Mouse (Mus musculus) embryonic facial prominence, embryonic 13.5 days (tissue): Measurements from ENCODE around the gene Ly6g5c. TPM values are rescaled to one million over a fixed set of nuclear protein-coding genes. Genes with fewer than 3 reads are reported as not detected.

Source experiments
- ATAC-seq: fragments of 200-750 bp; cut with Nextera tagmentation; 2 replicates; pipeline ENCODE4 v1.8.0; 2017; ENCODE audit warnings: low read depth; ENCODE audit not compliant: insufficient number of reproducible peaks, insufficient read depth, low FRiP score, low TSS enrichment
- H3K27ac ChIP-seq: fragments of 300-500 bp; sonication (generic); 2 replicates; pipeline ENCODE4 v1.5.1; 2015; ENCODE audit warnings: moderate library complexity, mild to moderate bottlenecking, inconsistent platforms
- H3K27me3 ChIP-seq: fragments of 300-500 bp; sonication (generic); 2 replicates; pipeline ENCODE4 v1.6.1; 2015; ENCODE audit warnings: mild to moderate bottlenecking, inconsistent platforms
- H3K36me3 ChIP-seq: fragments of 300-500 bp; sonication (generic); 2 replicates; pipeline ENCODE4 v1.6.1; 2015; ENCODE audit warnings: mild to moderate bottlenecking, inconsistent platforms
- H3K4me1 ChIP-seq: fragments of 300-500 bp; sonication (generic); 2 replicates; pipeline ENCODE4 v1.6.1; 2015; ENCODE audit warnings: inconsistent platforms
- H3K4me2 ChIP-seq: fragments of 300-500 bp; sonication (generic); 2 replicates; pipeline ENCODE4 v1.6.1; 2015; ENCODE audit warnings: moderate library complexity, mild to moderate bottlenecking, inconsistent platforms
- H3K4me3 ChIP-seq: fragments of 300-500 bp; sonication (generic); 2 replicates; pipeline ENCODE4 v1.5.1; 2015; ENCODE audit warnings: mild to moderate bottlenecking, inconsistent platforms
- H3K9ac ChIP-seq: fragments of 300-500 bp; sonication (generic); 2 replicates; pipeline ENCODE4 v1.6.1; 2015; ENCODE audit warnings: mild to moderate bottlenecking, inconsistent platforms
- H3K9me3 ChIP-seq: fragments of 300-500 bp; sonication (generic); 2 replicates; pipeline ENCODE4 v1.6.1; 2016; ENCODE audit warnings: inconsistent platforms
- WGBS: fragments of 180-500 bp; shearing (Covaris S2); methylation state at CpG from one replicate; pipeline ENCODE4 v1.1.7; 2015; ENCODE audit warnings: mixed read lengths; 5-methylcytosine and 5-hydroxymethylcytosine counted together
- polyA plus RNA-seq: library from polyadenylated mRNA; unstranded; fragments of >200 nt; fragmentation: Nextera tagmentation; extraction: Ambion mirVana; gene quantifications from 2 replicates; pipeline ENCODE4 v1.2.1, GENCODE M21; 2015

Ly6g5c gene
- polyA plus RNA-seq, 1 experiment from 2014 or later, result not detected

DNA sequence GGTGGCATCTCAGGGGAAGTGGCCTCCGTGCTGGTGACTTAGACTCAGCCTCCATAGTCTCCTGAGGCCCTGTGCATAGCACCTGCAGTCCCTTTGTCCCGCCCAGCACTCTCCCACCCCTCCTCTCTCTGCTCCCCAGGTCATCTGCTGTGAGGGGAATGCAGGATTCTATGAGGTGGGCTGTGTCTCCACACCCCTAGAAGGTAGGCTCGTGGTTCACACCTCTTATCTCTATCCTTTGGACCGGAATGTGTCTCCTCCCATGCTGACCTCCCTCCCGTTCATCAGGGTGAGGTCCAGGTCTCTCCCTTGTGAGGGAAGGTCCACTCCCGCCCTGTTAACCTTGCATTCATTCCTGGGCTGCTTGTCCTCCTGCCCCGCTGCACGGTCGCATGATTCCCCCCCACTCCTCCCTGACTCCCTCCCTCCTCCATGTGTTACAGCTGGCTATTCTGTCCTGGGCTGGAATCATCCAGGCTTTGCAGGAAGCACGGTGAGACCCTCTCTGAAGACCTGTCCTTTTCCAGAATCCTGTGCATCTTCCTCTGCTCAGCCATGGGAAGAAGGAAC is 7.8 kb upstream of the Ly6g5c start:
- H3K9me3 ChIP-seq, result no peaks in the 10 kb centered on the region
- peaks cover 89% of the 10 kb centered on the region for H3K36me3 ChIP-seq
- WGBS, result 80% methylated on average over 10 of the region's 10 CpGs
- no peak overlapping the region for H3K4me2 ChIP-seq
- H3K4me3 ChIP-seq, result no peak overlapping the region
- no peak for ATAC-seq
- no peaks in the 10 kb centered on the region for H3K27me3 ChIP-seq
- no peaks in the 10 kb centered on the region for H3K4me1 ChIP-seq
- no peak overlapping the region for H3K9ac ChIP-seq
- H3K27ac ChIP-seq, result no peak overlapping the region

DNA sequence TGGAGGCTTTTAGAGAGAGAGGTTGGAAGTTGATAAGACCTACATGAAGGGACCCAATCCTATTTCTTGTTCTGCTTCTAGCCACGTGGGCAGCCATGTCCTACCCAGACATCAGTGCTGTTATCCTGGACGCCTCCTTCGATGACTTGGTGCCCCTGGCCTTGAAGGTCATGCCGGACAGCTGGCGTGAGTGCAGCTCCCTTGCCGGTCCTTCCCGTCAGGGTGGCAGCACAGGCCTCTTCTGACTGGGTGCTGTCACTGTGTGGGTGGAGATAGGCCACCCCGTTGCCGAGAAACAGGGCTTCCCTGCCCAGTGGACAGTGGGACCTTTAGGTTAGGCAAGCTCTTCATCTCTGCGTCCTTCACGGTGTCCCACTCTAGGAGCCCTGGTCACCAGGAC is 6.9 kb upstream of the Ly6g5c start:
- Histone ChIP-seq H3K9ac (no peak overlapping the region), H3K9me3 (no peaks in the 10 kb centered on the region), H3K4me2 (no peak overlapping the region), H3K4me3 (no peak overlapping the region), H3K4me1 (peaks cover 6% of the 10 kb centered on the region; the same call in 1 of the 2 replicates), H3K27me3 (no peaks in the 10 kb centered on the region), H3K27ac (no peak overlapping the region), H3K36me3 (peaks cover 80% of the 10 kb centered on the region)
- 90% methylated on average over 11 of the region's 11 CpGs for WGBS
- no peak for ATAC-seq

DNA sequence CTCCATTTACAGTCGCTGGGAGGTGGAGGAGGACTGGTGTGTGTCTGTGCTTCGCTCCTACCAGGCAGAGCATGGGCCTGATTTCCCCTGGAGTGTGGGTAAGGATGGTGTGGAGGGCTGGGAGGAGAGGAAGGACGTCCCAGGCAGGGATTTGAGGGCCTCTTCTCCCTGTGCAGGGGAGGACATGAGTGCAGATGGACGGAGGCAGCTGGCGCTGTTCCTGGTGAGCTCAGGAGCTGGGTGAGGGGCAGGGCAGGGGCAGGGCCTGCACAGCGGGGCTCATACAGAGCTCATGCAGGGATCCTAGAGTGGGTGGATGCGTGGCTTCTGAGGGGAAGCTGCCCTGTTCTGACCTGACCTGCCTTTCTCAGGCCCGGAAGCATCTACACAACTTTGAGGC is 5.8 kb upstream of the Ly6g5c start:
- H3K27ac ChIP-seq, result no peak overlapping the region
- H3K36me3 ChIP-seq, result peaks cover 69% of the 10 kb centered on the region

DNA sequence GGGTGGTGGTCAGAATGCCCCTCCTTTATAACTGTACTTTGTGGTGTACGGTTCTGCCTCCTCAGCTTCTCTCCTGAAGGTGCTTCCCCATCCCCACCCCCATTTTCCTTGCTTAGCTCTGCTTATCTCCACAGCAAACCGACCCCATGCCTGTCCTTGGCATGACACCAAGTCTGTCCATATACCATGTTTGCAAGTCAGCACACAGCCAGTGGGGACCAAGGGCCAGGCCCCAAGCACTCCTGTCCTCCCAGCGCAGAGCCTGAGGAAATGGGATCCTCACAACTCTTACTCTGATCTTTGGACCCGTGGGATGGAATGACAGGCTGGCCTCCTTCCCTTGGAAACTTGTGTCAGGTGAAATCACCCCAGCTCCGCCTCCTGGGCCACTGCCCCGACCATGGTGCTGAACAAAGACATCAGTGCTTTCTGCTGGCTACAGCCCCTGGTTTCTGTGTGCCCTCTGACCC is 4.8 kb upstream of the Ly6g5c start:
- H3K4me3 ChIP-seq, result no peak overlapping the region
- peaks cover 59% of the 10 kb centered on the region for H3K36me3 ChIP-seq
- H3K4me1 ChIP-seq, result peaks cover 8% of the 10 kb centered on the region; the same call in 1 of the 2 replicates
- H3K9me3 ChIP-seq, result no peaks in the 10 kb centered on the region
- no peak overlapping the region for H3K9ac ChIP-seq
- no peak overlapping the region for H3K27ac ChIP-seq
- H3K4me2 ChIP-seq, result no peak overlapping the region
- H3K27me3 ChIP-seq, result no peaks in the 10 kb centered on the region
- ATAC-seq, result no peak
- WGBS, result 71% methylated on average over 6 of the region's 6 CpGs

More for the DNA sequence above, 5.8 kb upstream of the Ly6g5c start:
- 73% methylated on average over 7 of the region's 8 CpGs for WGBS
- H3K27me3 ChIP-seq, result no peaks in the 10 kb centered on the region
- peak overlapping the region; percentile 32; the same call in 1 of the 2 replicates for H3K9ac ChIP-seq
- no peak for ATAC-seq
- no peaks in the 10 kb centered on the region for H3K9me3 ChIP-seq
- H3K4me2 ChIP-seq, result no peak overlapping the region
- H3K4me1 ChIP-seq, result peaks cover 8% of the 10 kb centered on the region; the same call in 1 of the 2 replicates
- H3K4me3 ChIP-seq, result no peak overlapping the region

DNA sequence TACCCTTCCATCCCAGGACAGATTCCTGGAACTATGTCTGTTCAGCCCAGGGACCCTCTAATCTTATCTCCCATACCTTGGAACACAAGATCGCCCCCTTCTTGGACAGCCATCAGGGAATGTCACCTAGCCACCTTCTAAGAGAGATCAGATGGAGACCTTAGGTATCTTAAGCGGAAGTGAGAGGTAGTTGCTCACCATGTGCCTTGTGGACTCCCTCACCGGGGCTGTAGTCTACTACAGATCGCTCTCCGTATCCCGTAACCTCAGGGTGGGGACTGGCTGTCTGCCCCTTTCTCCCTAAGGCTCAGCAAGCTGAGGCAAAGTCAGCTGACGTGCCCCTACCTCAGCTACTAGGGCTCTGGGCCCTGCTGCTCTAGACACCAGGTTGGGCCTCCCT is 4.0 kb upstream of the Ly6g5c start:
- no peak overlapping the region for H3K4me2 ChIP-seq
- WGBS, result 87% methylated on average over 7 of the region's 7 CpGs
- peaks cover 8% of the 10 kb centered on the region; the same call in 1 of the 2 replicates for H3K4me1 ChIP-seq
- no peak overlapping the region for H3K27ac ChIP-seq
- H3K9ac ChIP-seq, result 0 out of 2 replicates have a peak overlapping the region, but pooled peaks have one; percentile 46
- ATAC-seq, result no peak
- H3K27me3 ChIP-seq, result no peaks in the 10 kb centered on the region
- H3K9me3 ChIP-seq, result no peaks in the 10 kb centered on the region
- no peak overlapping the region for H3K4me3 ChIP-seq
- peaks cover 51% of the 10 kb centered on the region for H3K36me3 ChIP-seq

DNA sequence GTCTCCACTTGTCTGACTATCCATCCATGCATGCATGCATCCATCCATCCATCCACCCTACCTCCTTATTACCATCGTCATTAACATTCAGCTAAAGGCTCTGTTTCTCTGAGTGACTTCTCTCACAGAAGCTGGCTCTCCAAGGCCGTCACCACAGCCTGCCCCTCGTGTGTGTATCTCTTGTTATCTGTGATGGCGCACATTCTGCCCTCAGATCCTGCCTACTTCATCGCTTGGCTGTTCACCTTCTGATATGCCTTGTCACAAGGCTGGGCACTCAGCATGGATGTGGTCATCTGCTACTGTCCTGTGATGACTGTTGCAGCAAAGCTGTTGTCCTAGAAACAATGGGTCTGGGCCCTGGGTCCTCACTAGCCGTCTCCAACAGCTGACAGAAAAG is 3.3 kb upstream of the Ly6g5c start:
- H3K27ac ChIP-seq, result no peak overlapping the region
- H3K4me2 ChIP-seq, result no peak overlapping the region
- H3K9me3 ChIP-seq, result no peaks in the 10 kb centered on the region
- H3K4me1 ChIP-seq, result peaks cover 8% of the 10 kb centered on the region; the same call in 1 of the 2 replicates
- no peak for ATAC-seq
- H3K36me3 ChIP-seq, result peaks cover 44% of the 10 kb centered on the region
- H3K27me3 ChIP-seq, result no peaks in the 10 kb centered on the region
- 0 out of 2 replicates have a peak overlapping the region, but pooled peaks have one; percentile 44 for H3K9ac ChIP-seq
- H3K4me3 ChIP-seq, result no peak overlapping the region
- 81% methylated on average over 6 of the region's 6 CpGs for WGBS

DNA sequence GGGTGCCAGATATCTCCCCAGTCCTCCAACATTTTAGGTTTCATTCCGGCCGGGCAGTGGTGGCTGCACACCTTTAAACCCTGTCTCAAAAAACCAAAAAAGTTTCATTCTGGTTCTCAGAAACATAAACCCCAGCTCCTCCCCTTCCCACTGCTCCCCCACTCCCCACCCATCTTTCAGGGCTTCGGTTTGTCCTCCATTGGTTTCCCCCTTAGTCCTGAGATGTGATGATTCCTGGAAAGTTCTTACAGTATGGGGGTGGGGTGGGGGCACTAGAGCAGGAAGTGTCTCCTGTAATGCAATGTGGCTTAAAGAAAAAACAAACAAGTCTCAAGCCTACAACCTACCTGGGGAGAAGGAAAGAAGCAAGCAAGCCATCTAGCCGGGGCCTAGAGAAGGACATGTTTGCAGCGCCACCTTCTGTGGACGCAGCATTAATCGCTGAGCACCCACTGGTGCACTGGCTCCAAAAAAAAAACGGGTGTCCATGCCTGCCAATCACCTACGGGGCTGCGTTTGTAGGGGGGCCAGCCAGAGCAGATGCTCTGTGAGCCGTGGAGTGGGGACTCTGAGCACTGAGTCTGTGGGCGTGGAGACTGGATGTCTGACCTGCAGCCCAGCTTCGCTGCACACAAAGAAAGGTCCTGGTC is 2.2 kb upstream of the Ly6g5c start:
- Histone ChIP-seq H3K36me3 (peaks cover 33% of the 10 kb centered on the region), H3K27me3 (no peaks in the 10 kb centered on the region), H3K27ac (no peak overlapping the region), H3K4me1 (peaks cover 8% of the 10 kb centered on the region; the same call in 1 of the 2 replicates), H3K9ac (peak overlapping the region; percentile 37), H3K4me2 (peak overlapping the region; percentile 39), H3K4me3 (no peak overlapping the region), H3K9me3 (no peaks in the 10 kb centered on the region)
- 24% methylated on average over 13 of the region's 13 CpGs for WGBS
- no peak for ATAC-seq

DNA sequence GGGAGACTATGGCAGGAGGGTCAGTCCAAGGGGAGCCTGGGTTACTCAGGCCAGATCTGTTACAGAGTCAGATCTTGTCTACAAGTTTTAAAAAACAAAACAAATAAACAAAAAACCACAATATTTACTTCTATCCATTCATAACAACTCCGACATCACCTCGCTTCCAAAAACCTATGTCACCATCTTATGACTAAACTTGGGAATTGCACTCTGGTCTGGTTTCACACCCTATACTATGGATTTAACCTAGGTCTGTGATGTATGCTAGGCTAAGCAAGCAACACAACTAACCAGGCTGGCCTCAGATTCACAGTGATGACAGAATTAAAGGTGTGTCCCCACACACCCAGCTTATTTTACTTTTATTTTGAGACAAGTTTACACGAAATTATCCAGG is 1.6 kb upstream of the Ly6g5c start:
- H3K4me3 ChIP-seq, result no peak overlapping the region
- no peaks in the 10 kb centered on the region for H3K9me3 ChIP-seq
- peaks cover 27% of the 10 kb centered on the region for H3K36me3 ChIP-seq
- no peak overlapping the region for H3K27ac ChIP-seq
- no peaks in the 10 kb centered on the region for H3K27me3 ChIP-seq
- no peak overlapping the region for H3K9ac ChIP-seq
- ATAC-seq, result no peak
- peaks cover 8% of the 10 kb centered on the region; the same call in 1 of the 2 replicates for H3K4me1 ChIP-seq
- H3K4me2 ChIP-seq, result peak overlapping the region; percentile 39; the same call in 1 of the 2 replicates
- 62% methylated on average over 3 of the region's 3 CpGs for WGBS

DNA sequence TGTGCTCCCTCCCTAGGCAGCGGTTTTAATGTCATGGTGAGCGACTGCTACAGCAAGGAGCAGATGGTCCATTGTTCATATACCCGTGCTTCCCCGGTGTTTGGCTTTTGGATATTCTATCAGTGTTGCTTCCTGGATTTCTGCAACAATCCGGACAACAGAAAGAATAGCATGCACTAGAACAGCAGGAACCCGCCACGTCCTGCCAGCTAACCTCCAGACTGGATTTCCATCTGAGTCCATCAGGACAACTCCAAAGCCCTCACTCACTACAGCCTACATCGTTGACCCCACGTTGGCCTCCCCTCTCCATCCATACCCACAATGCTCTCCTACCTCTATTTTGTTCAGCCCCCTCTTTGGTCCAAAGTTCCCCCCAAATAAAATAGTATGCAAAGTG is 3.7 kb downstream of the Ly6g5c start:
- no peak overlapping the region for H3K4me2 ChIP-seq
- no peak overlapping the region for H3K27ac ChIP-seq
- H3K4me3 ChIP-seq, result no peak overlapping the region
- H3K9me3 ChIP-seq, result no peaks in the 10 kb centered on the region
- 77% methylated on average over 9 of the region's 9 CpGs for WGBS
- H3K36me3 ChIP-seq, result peaks cover 30% of the 10 kb centered on the region
- no peak overlapping the region for H3K9ac ChIP-seq
- H3K4me1 ChIP-seq, result no peaks in the 10 kb centered on the region
- H3K27me3 ChIP-seq, result no peaks in the 10 kb centered on the region
- ATAC-seq, result no peak

DNA sequence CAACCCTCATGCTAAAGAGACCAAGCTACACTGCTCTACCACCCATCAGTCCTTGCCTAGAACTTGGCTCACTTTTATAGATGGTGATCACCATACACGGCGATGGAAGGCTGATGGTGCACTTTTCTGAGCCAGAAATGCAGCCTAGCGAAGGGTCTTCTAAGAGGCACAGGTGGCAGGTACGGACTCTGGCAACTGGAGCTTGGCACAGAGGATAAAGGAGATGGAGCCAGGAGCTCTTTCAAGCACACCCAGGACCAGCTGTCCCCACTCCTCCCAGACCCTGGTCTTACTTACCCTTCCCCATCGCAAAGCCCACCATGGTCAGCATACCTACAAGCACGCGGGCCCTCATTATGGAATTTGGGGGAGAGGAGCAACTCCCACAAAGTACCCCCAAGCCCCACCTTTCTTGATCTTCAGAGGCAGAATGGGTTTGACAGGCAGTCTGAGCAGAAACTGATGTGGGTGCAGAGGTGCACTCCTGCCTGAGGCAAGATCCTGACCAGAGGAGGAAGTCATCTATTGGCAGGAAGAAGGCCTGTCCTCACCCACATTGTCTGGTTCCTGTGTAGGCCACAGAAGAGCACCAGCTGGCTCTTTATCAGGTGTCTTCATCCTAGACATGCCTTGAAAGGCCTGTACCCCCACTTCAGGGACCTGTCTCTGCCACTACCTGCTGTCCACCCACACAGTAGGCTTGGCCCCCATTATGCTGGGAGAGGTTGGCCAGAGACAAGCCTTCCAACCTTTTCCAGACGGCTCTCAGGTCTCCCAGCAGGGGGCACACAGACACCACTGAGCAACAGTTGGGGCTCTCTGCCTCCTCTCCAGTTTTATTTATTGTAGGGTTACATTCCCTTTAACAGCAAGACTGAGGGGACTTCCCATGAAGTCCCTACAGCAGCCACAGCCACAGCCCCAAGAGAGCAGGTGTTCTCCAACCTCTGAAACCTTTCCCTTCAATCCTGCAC is 7.3 kb downstream of the Ly6g5c start, which contains the start of gene Ly6g5b:
Gene Ly6g5b (minus strand): TSS at position 383 of the 974 bp plus-strand sequence.
- no peaks in the 10 kb centered on the region for H3K27me3 ChIP-seq
- H3K4me1 ChIP-seq, result peaks cover 8% of the 10 kb centered on the region
- H3K36me3 ChIP-seq, result peaks cover 56% of the 10 kb centered on the region
- no peak within 1 kb of the TSS for H3K4me3 ChIP-seq
- no peaks in the 10 kb centered on the region for H3K9me3 ChIP-seq
- H3K9ac ChIP-seq, result no peak within 1 kb of the TSS
- H3K27ac ChIP-seq, result no peak within 1 kb of the TSS
- no peak within 1 kb of the TSS for H3K4me2 ChIP-seq
- WGBS, result 85% methylated on average over 8 of the region's 8 CpGs
- no peak for ATAC-seq

DNA sequence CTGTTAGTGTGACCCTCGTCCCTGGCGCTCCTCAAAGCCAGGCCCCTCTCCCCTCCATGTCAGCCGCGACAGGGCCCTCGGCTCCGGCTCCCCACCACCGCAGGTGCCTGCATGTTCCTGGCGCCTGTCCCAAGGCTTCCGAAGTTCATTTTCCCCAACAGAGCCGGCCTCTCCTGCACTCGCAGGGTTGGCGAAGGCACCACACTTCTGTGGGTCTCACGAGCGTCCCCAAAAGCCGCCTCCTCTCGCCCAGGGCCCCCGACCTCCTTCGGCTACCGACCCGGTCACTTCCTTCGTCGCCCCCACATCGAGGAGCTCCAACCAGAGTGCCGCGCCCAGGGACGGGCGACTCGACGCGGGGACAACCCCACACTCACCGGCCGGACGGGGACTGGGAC is 12.7 kb downstream of the Ly6g5c start:
- H3K4me2 ChIP-seq, result peak overlapping the region; percentile 94
- peaks cover 26% of the 10 kb centered on the region for H3K4me1 ChIP-seq
- H3K27me3 ChIP-seq, result no peaks in the 10 kb centered on the region
- H3K9ac ChIP-seq, result peak overlapping the region; percentile 95
- peaks cover 51% of the 10 kb centered on the region for H3K36me3 ChIP-seq
- H3K9me3 ChIP-seq, result no peaks in the 10 kb centered on the region
- peak overlapping the region; percentile 60; the same call in 1 of the 2 replicates for H3K27ac ChIP-seq
- ATAC-seq, result no peak
- peak overlapping the region; percentile 94 for H3K4me3 ChIP-seq
- WGBS, result under 1% methylated on average over 33 of the region's 33 CpGs
